Mouse (Mus musculus): ENCODE results near the gene Fryl. TPM values are rescaled to one million over a fixed set of nuclear protein-coding genes. Genes with fewer than 3 reads are reported as not detected.

The Fryl gene
- polyA plus RNA-seq, 1 experiment from 2014 or later: 35.6 TPM

DNA sequence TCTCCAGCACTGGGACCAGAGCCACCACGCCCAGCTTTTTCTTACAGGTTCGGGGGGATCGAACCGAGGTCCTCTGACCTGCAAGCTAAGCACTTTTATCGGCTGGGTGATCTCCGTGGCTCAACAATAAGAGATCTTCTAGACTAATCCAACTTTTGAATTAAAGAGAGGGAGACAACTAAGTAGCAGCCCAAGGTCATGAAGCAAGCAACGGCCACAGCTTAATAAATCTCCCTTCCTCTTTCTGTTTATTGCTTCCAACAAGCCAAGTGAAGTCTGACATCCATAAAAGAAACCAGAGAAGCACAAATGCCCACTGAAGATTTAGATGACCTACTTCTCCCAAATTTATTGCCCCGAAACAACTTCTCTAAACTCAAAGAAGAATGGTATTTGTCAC, 54.3 kb downstream of the Fryl start:
- no peak overlapping the region for H3K4me3 ChIP-seq (ENCODE audit: inconsistent target)
- 80% methylated on average over 8 of the region's 8 CpGs for whole genome bisulfite sequencing (ENCODE audit: missing documents)
- H3K36me3 ChIP-seq (ENCODE audit: inconsistent target): peaks cover 8% of the 10 kb centered on the region; the same call in 1 of the 2 replicates
- H3K79me2 ChIP-seq (ENCODE audit: inconsistent target): peaks cover 32% of the 10 kb centered on the region; the same call in 1 of the 2 replicates
- H3K27ac ChIP-seq: no peak overlapping the region

DNA sequence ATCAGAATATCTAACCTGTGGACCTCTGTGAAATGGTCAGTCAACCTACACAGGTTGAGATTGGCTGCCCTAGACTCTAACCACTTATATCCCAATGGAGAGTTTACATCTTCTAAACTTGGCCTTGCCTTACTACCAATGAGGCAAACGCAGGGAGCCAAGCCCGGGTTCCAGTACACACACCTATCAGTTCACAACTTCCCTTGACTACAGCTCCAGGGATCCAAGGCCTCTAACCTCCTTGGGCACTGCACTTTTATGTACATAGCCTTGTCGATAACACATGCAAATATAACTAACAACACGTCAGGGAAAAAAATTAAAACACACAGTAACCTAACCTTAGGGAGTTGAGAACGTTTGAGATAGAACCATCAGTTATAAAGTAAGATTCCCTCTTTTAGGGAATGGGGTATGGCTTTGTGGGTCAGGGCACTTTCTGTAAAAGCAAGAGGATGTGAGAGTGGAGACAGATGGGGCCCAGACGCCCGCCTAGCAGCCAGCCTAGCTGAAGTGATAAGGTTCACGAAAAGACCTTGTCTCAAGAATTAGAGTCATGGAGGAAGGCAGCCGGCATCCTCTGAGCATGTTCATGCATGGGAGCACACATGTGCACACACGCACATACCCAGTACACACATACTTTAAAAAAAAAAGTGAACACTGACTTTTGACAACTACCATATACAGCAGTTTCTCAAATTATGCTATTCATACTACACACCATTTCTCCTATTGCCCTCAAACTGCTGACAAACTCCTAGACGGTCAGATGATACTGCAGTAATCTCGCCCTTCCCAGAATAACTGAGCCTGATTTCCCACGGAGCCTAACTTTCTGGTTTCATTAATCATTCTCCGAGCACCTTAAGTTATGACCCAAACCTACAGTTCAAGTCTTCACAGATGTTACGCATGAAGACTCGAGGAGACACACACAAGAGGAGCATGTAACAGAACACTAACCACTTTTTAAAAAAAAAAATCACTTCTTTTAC, 55.7 kb downstream of the Fryl start:
- no peak overlapping the region for H3K27ac ChIP-seq
- WGBS (ENCODE audit: missing documents): 88% methylated on average over 15 of the region's 16 CpGs

DNA sequence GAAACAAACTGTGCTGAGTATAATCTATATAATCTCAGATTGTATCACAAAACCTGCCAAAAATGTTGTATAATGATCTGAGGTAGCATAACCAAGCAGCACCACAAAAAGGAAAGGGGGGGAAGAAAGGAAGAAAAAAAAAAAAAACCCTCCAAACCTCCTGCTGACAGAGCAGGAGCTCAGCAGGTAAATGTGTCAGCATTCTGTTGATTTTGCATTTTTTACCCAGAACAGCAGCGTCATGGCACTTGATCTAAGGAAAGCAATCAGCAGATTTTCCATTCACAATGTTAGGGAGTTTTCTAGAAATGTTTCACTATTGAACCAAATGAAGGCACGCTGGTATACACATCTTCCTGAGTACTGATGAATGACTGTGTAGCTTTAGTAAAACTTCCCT, 56.8 kb downstream of the Fryl start:
- Histone ChIP-seq H3K36me3 (ENCODE audit: inconsistent target) (peaks cover 8% of the 10 kb centered on the region; the same call in 1 of the 2 replicates), H3K27ac (no peak overlapping the region), H3K4me3 (ENCODE audit: inconsistent target) (no peak overlapping the region), H3K79me2 (ENCODE audit: inconsistent target) (peaks cover 42% of the 10 kb centered on the region; the same call in 1 of the 2 replicates)
- 60% methylated on average over 2 of the region's 2 CpGs for WGBS (ENCODE audit: missing documents)

More for the DNA sequence above, 55.7 kb downstream of the Fryl start:
- Histone ChIP-seq H3K4me3 (ENCODE audit: inconsistent target) (no peak overlapping the region), H3K36me3 (ENCODE audit: inconsistent target) (peaks cover 8% of the 10 kb centered on the region; the same call in 1 of the 2 replicates), H3K79me2 (ENCODE audit: inconsistent target) (peaks cover 42% of the 10 kb centered on the region; the same call in 1 of the 2 replicates)

DNA sequence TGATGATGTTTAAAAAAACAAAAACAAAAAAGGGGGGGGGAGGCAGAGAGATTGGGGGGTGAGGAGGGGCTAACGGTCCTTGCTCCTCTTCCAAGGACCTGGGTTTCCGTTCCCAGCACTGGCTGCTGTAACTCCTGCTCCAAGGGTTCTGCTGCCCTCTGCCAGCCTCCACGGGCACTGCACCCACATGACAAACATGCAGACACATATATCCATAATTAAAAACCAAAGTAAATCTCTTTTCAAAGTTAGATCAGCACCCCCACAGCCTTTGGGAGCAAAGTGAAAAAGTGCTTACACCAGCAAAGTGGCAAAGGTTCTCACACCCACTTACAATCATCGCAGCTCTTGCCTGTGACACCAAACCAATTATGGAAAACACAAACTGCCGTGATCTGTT, 57.7 kb downstream of the Fryl start:
- Histone ChIP-seq H3K79me2 (ENCODE audit: inconsistent target) (peaks cover 42% of the 10 kb centered on the region; the same call in 1 of the 2 replicates), H3K36me3 (ENCODE audit: inconsistent target) (peaks cover 11% of the 10 kb centered on the region; the same call in 1 of the 2 replicates), H3K27ac (no peak overlapping the region), H3K4me3 (ENCODE audit: inconsistent target) (no peak overlapping the region)
- 97% methylated on average over 5 of the region's 5 CpGs for WGBS (ENCODE audit: missing documents)

DNA sequence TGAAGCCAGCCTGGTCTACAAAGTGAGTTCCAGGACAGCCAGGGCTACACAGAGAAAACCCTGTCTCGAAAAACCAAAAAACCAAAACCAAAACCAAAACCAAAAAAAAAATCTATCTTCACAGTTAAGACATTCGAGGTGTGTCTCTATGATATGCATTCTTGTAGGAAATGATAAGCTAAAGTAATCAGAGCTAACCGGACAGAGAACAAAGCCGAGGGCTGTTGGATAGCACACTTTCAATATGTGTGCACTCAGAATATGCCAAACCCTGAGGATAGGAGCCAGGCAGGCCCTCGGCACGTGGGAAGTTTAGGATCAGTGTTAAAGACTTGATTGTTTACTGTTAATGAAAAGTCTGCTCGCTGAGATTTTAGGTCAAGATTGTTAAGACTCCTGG, 58.6 kb downstream of the Fryl start:
- WGBS (ENCODE audit: missing documents): 84% methylated on average over 7 of the region's 7 CpGs
- Histone ChIP-seq H3K79me2 (ENCODE audit: inconsistent target) (peaks cover 42% of the 10 kb centered on the region; the same call in 1 of the 2 replicates), H3K4me3 (ENCODE audit: inconsistent target) (no peak overlapping the region), H3K36me3 (ENCODE audit: inconsistent target) (peaks cover 11% of the 10 kb centered on the region; the same call in 1 of the 2 replicates), H3K27ac (no peak overlapping the region)

DNA sequence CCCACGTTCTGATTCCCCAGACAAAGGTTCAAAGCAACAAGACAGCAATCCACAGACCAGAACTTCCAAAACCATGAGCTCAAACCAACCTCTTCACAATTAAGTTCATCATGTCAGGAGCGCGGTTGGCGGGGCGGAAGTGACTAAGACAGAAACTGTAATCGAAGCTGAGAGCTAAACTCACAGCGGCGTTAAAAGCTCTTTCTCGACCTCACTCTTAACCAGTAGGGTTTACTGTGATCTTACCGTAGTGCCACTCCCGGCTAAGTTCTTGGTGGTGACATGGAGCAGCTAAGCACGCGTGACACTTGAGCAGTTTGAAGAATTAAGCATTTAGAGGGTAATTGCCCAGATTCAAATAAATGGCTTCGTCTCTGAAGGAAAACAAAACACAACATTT, 61.7 kb downstream of the Fryl start:
- no peak overlapping the region for H3K4me3 ChIP-seq (ENCODE audit: inconsistent target)
- H3K79me2 ChIP-seq (ENCODE audit: inconsistent target): peaks cover 28% of the 10 kb centered on the region; the same call in 1 of the 2 replicates
- H3K27ac ChIP-seq: no peak overlapping the region
- WGBS (ENCODE audit: missing documents): 93% methylated on average over 14 of the region's 14 CpGs
- H3K36me3 ChIP-seq (ENCODE audit: inconsistent target): peaks cover 11% of the 10 kb centered on the region; the same call in 1 of the 2 replicates

DNA sequence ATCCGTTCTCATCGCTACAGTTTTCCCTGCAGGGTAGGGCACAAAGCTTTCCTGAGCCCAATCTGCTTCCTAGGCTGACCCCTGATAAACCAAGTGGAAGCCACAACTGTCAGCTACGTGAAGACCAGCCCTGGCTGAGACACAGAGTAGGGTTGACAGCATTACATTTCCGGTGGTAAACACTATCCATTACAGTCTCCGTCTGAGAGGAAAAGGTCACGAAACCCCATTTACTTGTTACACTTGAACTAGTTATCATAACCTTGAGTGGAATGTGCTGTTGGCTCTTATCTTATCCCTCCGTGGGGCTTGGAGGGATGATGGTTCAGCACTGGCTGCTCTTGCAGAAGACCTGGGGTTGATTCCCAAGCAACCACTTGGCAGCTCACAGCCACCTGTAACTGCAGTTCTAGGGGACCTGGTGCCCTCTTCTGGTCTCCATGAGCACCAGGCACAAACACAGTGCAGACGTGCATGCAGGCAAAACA, 62.3 kb downstream of the Fryl start:
- WGBS (ENCODE audit: missing documents): 88% methylated on average over 8 of the region's 8 CpGs
- H3K79me2 ChIP-seq (ENCODE audit: inconsistent target): peaks cover 27% of the 10 kb centered on the region; the same call in 1 of the 2 replicates
- no peak overlapping the region for H3K4me3 ChIP-seq (ENCODE audit: inconsistent target)
- no peak overlapping the region for H3K27ac ChIP-seq
- H3K36me3 ChIP-seq (ENCODE audit: inconsistent target): peaks cover 11% of the 10 kb centered on the region; the same call in 1 of the 2 replicates

DNA sequence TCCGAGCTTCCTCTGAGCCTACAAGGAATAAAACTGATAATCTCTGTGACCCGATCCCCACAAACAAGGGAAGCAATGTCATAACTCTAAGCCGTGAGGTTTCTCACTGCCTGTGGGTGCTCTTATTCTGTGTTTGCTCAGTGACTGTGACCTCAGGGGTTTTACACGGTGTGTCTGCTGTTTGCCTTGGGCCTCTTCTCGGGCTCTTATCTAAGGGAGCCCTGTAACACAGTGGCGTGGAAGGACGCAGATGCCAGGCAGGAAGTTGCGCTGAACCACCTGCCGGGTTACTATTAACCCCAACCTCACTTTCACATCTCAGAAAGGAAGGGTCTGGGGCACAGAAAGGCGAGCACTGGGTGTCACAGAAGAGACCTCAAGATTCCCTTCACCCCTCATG, 62.8 kb downstream of the Fryl start:
- Histone ChIP-seq H3K79me2 (ENCODE audit: inconsistent target) (peaks cover 22% of the 10 kb centered on the region; the same call in 1 of the 2 replicates), H3K27ac (no peak overlapping the region), H3K4me3 (ENCODE audit: inconsistent target) (no peak overlapping the region), H3K36me3 (ENCODE audit: inconsistent target) (peaks cover 11% of the 10 kb centered on the region; the same call in 1 of the 2 replicates)
- WGBS (ENCODE audit: missing documents): 56% methylated on average over 10 of the region's 10 CpGs

DNA sequence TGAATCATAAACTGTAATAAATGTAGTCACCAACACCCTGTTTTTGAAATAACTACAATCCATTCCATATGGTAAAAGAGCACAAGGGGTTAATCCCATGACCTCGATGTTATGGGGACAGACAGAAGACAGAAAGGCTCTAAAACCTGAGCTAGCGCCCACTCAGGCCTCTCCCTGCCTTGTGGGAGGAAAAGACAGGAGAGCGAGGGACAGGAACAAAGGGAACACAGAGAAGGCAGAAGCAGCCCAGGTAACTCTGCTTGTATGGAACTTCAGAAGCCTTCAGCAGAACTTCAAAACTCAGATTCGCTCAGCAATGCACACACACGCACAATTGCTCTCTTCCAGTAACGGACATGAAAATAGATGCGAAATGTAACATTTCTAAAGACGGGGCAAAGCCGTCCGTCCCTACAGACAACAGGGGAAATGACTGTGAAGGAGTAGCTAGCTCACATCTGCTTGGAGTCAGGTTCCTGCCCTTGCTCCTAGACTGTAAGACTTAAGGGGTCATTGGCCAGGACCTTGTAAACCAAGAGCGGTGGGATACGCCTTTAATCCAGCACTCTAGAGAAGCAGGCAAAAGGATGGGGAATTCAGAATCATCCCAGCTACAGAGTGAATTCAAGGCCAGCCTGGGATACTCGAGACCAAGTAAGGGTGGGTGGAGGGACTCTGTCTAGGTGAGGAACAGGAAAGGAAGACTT, 63.4 kb downstream of the Fryl start:
- no peak overlapping the region for H3K4me3 ChIP-seq (ENCODE audit: inconsistent target)
- 93% methylated on average over 13 of the region's 13 CpGs for WGBS (ENCODE audit: missing documents)
- H3K79me2 ChIP-seq (ENCODE audit: inconsistent target): peaks cover 16% of the 10 kb centered on the region; the same call in 1 of the 2 replicates
- peaks cover 11% of the 10 kb centered on the region; the same call in 1 of the 2 replicates for H3K36me3 ChIP-seq (ENCODE audit: inconsistent target)
- H3K27ac ChIP-seq: no peak overlapping the region

DNA sequence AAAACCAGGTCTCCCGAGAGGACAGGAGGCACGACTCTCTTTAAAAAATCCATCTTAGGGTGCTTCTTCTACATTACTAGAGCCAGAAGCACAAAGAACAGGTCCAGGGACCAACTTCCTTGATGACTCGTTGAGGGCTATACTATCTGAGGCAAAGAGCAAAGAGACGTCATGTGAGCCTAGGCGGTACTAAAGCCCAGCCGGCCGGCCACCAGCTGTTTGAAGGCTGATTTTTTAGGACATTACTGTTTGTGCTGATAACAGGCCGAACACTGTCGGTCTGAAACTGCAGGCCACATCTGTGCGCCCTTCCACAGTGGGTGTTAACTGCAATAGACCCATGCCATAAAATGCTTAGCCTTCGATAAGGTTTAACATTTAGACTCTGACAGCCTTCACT, 64.7 kb downstream of the Fryl start:
- Histone ChIP-seq H3K27ac (no peak overlapping the region), H3K4me3 (ENCODE audit: inconsistent target) (no peak overlapping the region), H3K36me3 (ENCODE audit: inconsistent target) (peaks cover 11% of the 10 kb centered on the region; the same call in 1 of the 2 replicates), H3K79me2 (ENCODE audit: inconsistent target) (peaks cover 6% of the 10 kb centered on the region; the same call in 1 of the 2 replicates)
- WGBS (ENCODE audit: missing documents): 90% methylated on average over 11 of the region's 11 CpGs

DNA sequence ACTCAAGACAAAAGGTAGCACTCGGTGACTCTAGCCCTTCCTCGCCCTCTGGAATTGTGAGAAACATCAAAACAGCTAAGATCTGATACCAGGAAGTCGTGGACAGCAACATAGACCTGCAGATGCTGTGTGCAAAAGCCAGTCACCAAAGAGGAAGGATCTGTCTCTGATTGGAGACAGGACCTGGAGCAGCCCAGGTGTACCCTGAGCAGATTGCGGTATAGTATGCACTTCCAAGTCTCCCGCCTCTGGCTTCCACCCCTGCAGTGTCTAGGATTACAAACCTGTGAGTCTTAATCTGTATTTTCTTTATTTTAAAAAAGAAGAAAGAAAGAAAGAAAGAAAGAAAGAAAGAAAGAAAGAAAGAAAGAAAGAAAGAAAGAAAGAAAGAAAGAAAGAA, 66.3 kb downstream of the Fryl start:
- peaks cover 3% of the 10 kb centered on the region; the same call in 1 of the 2 replicates for H3K79me2 ChIP-seq (ENCODE audit: inconsistent target)
- H3K27ac ChIP-seq: no peak overlapping the region
- H3K4me3 ChIP-seq (ENCODE audit: inconsistent target): no peak overlapping the region
- WGBS (ENCODE audit: missing documents): 94% methylated on average over 5 of the region's 5 CpGs
- peaks cover 11% of the 10 kb centered on the region; the same call in 1 of the 2 replicates for H3K36me3 ChIP-seq (ENCODE audit: inconsistent target)

DNA sequence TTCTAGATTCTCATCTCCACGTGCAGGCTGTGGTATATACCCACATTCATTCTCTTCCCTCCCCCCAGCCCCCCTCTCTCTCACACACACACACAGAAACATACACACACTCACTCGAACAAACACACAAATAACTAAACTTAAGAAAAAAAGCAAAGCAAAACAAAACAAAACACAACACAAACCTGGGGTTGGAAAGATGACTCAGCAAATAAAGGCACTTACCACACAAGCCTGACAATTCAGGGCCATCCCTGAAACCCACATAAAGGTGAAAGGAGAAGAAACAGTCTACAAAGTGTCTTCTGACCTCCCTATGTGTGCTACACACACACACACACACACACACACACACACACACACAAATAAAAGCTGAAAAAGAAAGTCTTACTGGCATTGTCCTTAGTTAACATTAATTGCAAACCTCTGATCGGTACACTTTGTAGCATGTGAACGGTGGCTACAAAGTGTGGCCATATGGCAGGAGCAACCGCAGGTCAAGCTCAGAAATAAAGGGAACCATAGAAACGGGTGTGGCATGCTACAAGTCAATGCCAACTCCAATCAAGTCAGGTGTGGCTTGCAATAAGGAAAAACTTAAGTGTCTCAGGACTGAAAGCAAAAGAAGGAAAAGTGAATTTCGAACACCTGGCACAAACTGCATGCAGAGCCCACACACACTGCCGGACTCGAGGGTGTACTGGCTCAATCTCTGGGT, 66.8 kb downstream of the Fryl start:
- H3K36me3 ChIP-seq (ENCODE audit: inconsistent target): peaks cover 8% of the 10 kb centered on the region; the same call in 1 of the 2 replicates

DNA sequence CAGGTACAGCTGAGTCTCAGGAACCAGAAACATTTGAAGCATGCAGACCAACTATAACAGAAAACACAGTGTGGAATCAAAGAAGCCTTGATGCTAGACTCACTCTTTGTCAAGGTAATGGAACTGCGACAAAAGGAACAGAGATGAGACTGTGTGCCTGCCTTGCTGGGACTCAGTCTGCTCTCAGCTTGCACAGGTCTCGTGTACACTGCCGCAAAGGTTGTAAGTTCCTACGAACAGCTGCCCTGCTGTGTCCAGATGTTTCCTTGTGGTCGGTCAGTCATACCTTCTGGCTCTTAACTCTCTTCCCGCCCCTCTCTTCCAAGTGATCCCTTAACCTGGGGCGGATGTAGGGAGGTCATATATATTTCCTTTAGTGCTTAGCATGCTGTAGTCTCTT, 67.8 kb downstream of the Fryl start:
- Histone ChIP-seq H3K27ac (no peak overlapping the region), H3K36me3 (ENCODE audit: inconsistent target) (no peaks in the 10 kb centered on the region; the same call in 1 of the 2 replicates), H3K79me2 (ENCODE audit: inconsistent target) (peaks cover 10% of the 10 kb centered on the region; the same call in 1 of the 2 replicates), H3K4me3 (ENCODE audit: inconsistent target) (no peak overlapping the region)
- WGBS (ENCODE audit: missing documents): 92% methylated on average over 7 of the region's 7 CpGs

More for the DNA sequence above, 66.8 kb downstream of the Fryl start:
- WGBS (ENCODE audit: missing documents): 94% methylated on average over 9 of the region's 9 CpGs
- Histone ChIP-seq H3K4me3 (ENCODE audit: inconsistent target) (no peak overlapping the region), H3K27ac (no peak overlapping the region), H3K79me2 (ENCODE audit: inconsistent target) (peaks cover 9% of the 10 kb centered on the region; the same call in 1 of the 2 replicates)

Data from macrophage (primary cell).